Mouse (Mus musculus): ENCODE measurements around the gene Gm21983.

Gene Gm21983

GRCm38 (mm10) chr7:27159882-27160281 is 21.0 kb downstream of the Gm21983 start:
- peak; percentile 91 for DNase-seq

DNA sequence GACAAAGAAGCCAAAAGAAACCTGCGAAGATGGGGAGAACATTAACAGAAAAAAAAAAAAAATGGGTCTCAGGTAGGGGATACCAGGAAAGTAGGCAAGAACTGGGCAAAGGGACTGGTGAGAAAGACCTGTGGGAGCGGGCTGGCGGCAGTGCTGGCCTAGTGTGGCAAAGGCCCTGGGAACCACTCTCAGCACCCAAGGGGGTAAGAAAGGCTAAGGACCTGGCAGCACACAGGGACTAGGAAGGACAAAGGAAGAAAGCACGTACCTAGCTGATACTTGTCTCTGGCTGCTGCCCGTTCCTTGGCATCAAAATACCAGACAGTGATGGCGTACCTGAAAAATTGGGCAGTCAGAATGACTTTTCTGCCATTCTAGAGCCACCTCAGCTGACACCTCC is 21.6 kb downstream of the Gm21983 start:
- DNase-seq: no peak

GRCm38 (mm10) chr7:27158171-27158570 is 22.7 kb downstream of the Gm21983 start:
- no peak for DNase-seq

GRCm38 (mm10) chr7:27156005-27156404 is 24.9 kb downstream of the Gm21983 start:
- DNase-seq: no peak

GRCm38 (mm10) chr7:27153205-27153764 is 27.6 kb downstream of the Gm21983 start, which contains the start of gene Cyp2t4:
Gene Cyp2t4, plus strand, starts transcription at chr7:27153714.
- DNase-seq: no peak

DNA sequence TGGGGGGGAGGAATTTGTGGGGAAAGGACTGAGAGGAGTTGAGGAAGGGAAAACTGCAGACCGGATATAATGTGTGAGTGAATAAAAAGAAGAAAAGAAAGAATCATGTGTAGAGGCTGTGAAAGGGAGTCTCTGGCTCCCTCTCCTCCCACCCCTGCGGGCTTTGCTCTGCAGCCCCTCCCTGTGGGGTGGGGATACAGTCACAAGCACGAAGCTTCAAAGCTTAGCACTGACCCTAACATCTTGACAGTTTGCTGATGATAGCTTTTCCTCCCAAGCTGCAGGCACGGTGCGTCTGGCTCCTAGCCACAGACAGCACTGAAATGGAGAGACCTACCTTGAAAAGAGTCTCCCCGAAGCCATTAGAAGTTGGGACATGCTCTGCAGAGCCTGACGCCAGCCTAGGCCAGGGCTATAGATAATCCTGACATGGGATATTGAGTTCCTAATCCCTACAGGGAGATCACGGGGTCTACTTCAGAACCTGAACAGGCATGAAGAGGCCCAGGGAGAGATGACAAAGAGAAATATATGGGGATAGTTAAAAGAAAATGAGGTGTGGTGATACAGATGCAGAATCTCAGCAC is 44.4 kb downstream of the Gm21983 start:
- no peak for DNase-seq

DNA sequence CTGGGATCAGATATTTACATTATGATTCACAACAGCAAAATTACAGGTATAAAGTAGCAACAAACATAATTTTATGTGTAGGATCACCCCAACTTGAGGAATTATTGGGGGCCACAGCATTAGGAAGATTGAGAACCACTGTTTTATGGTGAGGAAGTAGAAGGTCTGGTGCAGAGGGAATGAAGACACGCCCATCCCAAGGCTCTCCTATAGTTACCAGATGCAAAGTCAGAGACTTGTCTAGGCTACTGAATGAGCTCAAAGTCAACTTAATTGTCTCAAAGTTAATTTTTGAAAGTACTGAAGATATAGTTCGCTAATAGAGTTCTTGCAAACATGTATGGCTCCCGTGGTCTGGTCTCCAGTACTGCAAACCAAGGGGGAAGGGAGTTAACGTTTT is 47.1 kb downstream of the Gm21983 start:
- no peak for DNase-seq

- no peak for DNase-seq
Measured at GRCm38 (mm10) chr7:27133156-27133555, 47.7 kb downstream of the Gm21983 start.

DNA sequence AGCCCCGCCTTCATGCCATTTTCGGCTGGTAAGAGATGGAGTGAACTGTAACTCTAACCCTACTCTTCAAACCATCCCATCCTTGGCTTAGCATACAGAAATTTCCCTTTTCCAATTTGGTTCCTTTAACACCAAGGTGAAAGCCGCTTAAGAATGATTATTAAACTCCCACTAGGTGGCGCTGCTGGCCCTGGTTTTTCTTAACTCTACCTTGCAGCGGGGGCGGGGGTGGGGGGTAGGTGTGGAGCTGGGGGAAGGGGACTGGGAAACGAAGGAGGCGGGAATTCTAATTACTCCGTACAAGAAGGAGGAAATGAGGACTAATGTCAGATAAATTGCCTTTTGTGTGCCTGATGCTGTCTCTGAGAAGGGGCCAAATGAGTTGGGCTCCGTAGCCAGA is 48.3 kb downstream of the Gm21983 start:
- DNase-seq: peak; percentile 32

DNA sequence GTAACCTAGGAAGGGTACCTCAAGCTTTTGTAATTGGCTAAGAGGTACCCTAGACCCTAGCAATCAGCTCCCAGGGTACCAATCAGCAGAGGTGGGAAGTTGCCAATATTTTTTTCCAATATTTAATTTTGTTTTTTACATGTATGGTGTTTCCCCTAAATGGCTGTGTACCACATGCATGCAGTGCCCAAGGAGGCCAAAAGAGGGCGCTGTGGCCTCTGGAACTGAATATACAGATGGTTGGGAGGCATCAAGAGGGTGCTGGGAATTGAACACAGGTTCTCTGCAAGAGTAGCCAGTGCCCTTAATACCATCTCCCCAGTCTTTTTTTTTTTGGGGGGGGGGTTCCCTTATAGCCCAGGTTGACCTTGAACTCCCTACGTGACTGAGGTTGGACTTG is 49.5 kb downstream of the Gm21983 start:
- DNase-seq: no peak

- no peak for DNase-seq
Measured at GRCm38 (mm10) chr7:27130521-27131370, 50.1 kb downstream of the Gm21983 start.

- no peak for DNase-seq
Measured at GRCm38 (mm10) chr7:27129811-27130210, 51.1 kb downstream of the Gm21983 start.

- DNase-seq: no peak
Measured at GRCm38 (mm10) chr7:27128946-27129345, 51.9 kb downstream of the Gm21983 start.

- peak; percentile 16 for DNase-seq
Measured at GRCm38 (mm10) chr7:27128162-27128561, 52.7 kb downstream of the Gm21983 start.

GRCm38 (mm10) chr7:27124969-27125368 is 55.9 kb downstream of the Gm21983 start:
- DNase-seq: no peak

DNA sequence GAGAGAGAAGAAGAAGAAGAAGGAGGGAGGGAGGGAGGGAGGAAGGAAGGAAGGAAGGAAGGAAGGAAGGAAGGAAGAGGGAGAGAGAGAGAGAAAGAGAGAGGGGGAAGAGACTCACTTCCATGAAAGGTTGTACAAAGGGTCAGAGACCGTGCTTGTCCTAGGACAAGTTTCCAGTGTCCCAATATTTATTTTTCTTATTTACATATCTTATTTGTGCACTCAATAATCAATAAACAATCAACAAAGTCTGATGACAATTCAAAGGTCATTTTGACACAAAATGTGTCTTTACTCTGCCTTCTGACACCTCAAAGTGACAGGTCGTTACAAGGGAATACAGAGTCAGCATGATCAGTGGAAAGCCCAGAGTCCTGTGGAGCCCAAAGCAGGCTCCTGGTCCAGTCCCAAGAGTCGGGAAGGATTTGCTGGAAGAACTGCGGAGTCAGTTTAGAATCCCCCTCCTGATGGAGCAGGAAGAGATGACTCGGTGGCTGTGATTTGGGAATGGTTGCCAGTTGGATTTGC is 56.5 kb downstream of the Gm21983 start:
- no peak for DNase-seq

GRCm38 (mm10) chr7:27119676-27120075 is 61.2 kb downstream of the Gm21983 start, which contains the start of gene Cyp2f2:
Gene Cyp2f2, plus strand, starts transcription at chr7:27119909.
- no peak for DNase-seq

Data from thymus, postnatal 25 days (tissue).